Mouse (Mus musculus) stomach, postnatal 0 days (tissue): ENCODE measurements at regions not wholly inside any gene's neighbourhood (a gene's known extent, or its start where the extent isn't known, plus 50 kb on each side); places are given as distances from the start of the nearest gene placed in this dataset.

Source experiments
- CTCF ChIP-seq: IDR thresholded peaks from 2 replicates; pipeline ENCODE4 v1.5.1; 2016; ENCODE audit warnings: antibody characterized with exemption, low read depth, mild to moderate bottlenecking, moderate library complexity
- EP300 ChIP-seq: optimal IDR thresholded peaks from 2 replicates; pipeline ENCODE3; 2016; ENCODE audit warnings: antibody characterized with exemption

GRCm38 (mm10) chr3:70319139-70319538, 311.7 kb downstream of the Otol1 start:
- TF ChIP-seq CTCF (no peak), EP300 (no peak)
